9 mouse cellular contexts compared by ENCODE assay signal in genomic region chr2:181568272-181569008, GRCm38 (mm10). TPM values are rescaled to one million over a fixed set of nuclear protein-coding genes. Genes with fewer than 3 reads are reported as not detected.
DNase-seq lines count a peak whose midpoint lies in the region; ATAC-seq and TF ChIP-seq lines count a peak whose summit lies in the region.
"Had no signal": no experiment of that assay in that cellular context is flagged by ENCODE, and none has a peak within 500 bp of the region (broad histone marks: within the 10 kb centered on the region; RNA-seq: fewer than 3 reads in every experiment).

No protein-coding gene starts in this region.

- H3K4me3 ChIP-seq in lung, embryonic 14.5 days (ENCODE audit: low read depth, low read length), result no peak overlapping the region
- H3K4me3 ChIP-seq: embryonic facial prominence, embryonic 15.5 days had no signal

- peak; percentile 67 for TF ChIP-seq CTCF in lung, embryonic 14.5 days (IDR thresholded peaks at IDR 0.05; ENCODE audit: low read depth)

- peaks cover 10% of the 10 kb centered on the region; the same call in 1 of the 2 replicates for H3K36me3 ChIP-seq in lung, embryonic 14.5 days (ENCODE audit: insufficient read depth)

- 68% methylated on average over 7 of the region's 7 CpGs for WGBS in lung, embryonic 14.5 days

- H3K9me3 ChIP-seq in lung, embryonic 14.5 days (ENCODE audit: low read depth, low read length), result no peaks in the 10 kb centered on the region
- H3K9me3 ChIP-seq: embryonic facial prominence, embryonic 15.5 days had no signal

- no peak overlapping the region for H3K4me2 ChIP-seq in lung, embryonic 14.5 days
- H3K4me2 ChIP-seq: embryonic facial prominence, embryonic 15.5 days had no signal

- ATAC-seq in CD4-positive, CD25-positive, alpha-beta regulatory T cell, adult 4 months, result peak; percentile 77
- 0 out of 2 replicates have a peak, but pooled peaks have one; percentile 17 for ATAC-seq in lung, embryonic 14.5 days (ENCODE audit: insufficient read depth)

- H3K27ac ChIP-seq in lung, embryonic 14.5 days (ENCODE audit: low read depth), result no peak overlapping the region
- H3K27ac ChIP-seq: embryonic facial prominence, embryonic 15.5 days had no signal

- no peak overlapping the region for H3K9ac ChIP-seq in lung, embryonic 14.5 days
- H3K9ac ChIP-seq: embryonic facial prominence, embryonic 15.5 days had no signal

- H3K27me3 ChIP-seq in lung, embryonic 14.5 days (ENCODE audit: insufficient read depth, low read length), result no peaks in the 10 kb centered on the region
- H3K27me3 ChIP-seq: embryonic facial prominence, embryonic 15.5 days had no signal

- DNase-seq in heart, adult 18-20 months, result peak; percentile 45 to 81
- no peak for DNase-seq in heart, adult 9 months (ENCODE audit: low spot score in 2 of 2)
- peak; percentile 46 for DNase-seq in brain, adult 2 months (ENCODE audit: low read depth, low spot score)
- DNase-seq in heart, postnatal 4 days, result peak; percentile 74
- DNase-seq in lung, embryonic 14.5 days, result peak; percentile 74
- DNase-seq in thymus, postnatal 4 days, result peak; percentile 80
- DNase-seq in urinary bladder, postnatal 10 days (ENCODE audit: low spot score), result no peak

- no peaks in the 10 kb centered on the region for H3K4me1 ChIP-seq in lung, embryonic 14.5 days (ENCODE audit: insufficient read depth)
- H3K4me1 ChIP-seq: embryonic facial prominence, embryonic 15.5 days had no signal

RNA-seq across cellular contexts. Expression of gene Uckl1, which starts 16.3 kb away (rescaled TPM):
- total RNA-seq in heart, adult 18-20 months (2021), result 10 to 100 TPM; 32.5 to 34.1 TPM
- 100 to 1,000 TPM; 178 to 280 TPM for polyA plus RNA-seq in CD4-positive, CD25-positive, alpha-beta regulatory T cell, adult 4 months (2017; shearing (Covaris generic))
- 10 to 100 TPM; 50.2 to 54.5 TPM for total RNA-seq in heart, postnatal 4 days (2021)
- polyA plus RNA-seq in lung, embryonic 14.5 days (2014; fragmentation: Nextera tagmentation; extraction: Ambion mirVana), result 36.9 and 38.3 TPM in 2 replicates

RNA-seq across cellular contexts. Expression of gene Prpf6, which starts 23.2 kb away (rescaled TPM):
- total RNA-seq in heart, adult 18-20 months (2021), result 10 to 100 TPM; 35.9 to 37.7 TPM
- polyA plus RNA-seq in CD4-positive, CD25-positive, alpha-beta regulatory T cell, adult 4 months (2017; shearing (Covaris generic)), result 100 to 1,000 TPM in 1 of 2 experiments, 10 to 100 TPM in 1; 86.8 to 115 TPM
- total RNA-seq in heart, postnatal 4 days (2021), result 10 to 100 TPM; 35.1 to 36.1 TPM
- polyA plus RNA-seq in lung, embryonic 14.5 days (2014; fragmentation: Nextera tagmentation; extraction: Ambion mirVana), result 58.8 and 59.6 TPM in 2 replicates

RNA-seq across cellular contexts. Expression of gene Zfp512b, which starts 24.2 kb away (rescaled TPM):
- total RNA-seq in heart, adult 18-20 months (2021), result 10 to 100 TPM in 1 of 2 experiments, 1 to 10 TPM in 1; 9.7 to 10.8 TPM
- 10 to 100 TPM; 19.0 to 45.0 TPM for polyA plus RNA-seq in CD4-positive, CD25-positive, alpha-beta regulatory T cell, adult 4 months (2017; shearing (Covaris generic))
- total RNA-seq in heart, postnatal 4 days (2021), result 10 to 100 TPM; 41.8 to 45.5 TPM
- polyA plus RNA-seq in lung, embryonic 14.5 days (2014; fragmentation: Nextera tagmentation; extraction: Ambion mirVana), result 52.5 and 58.6 TPM in 2 replicates

RNA-seq across cellular contexts. Expression of gene Samd10, which starts 30.6 kb away (rescaled TPM):
- 1 to 10 TPM; 1.6 to 2.3 TPM for total RNA-seq in heart, adult 18-20 months (2021)
- 1 to 10 TPM; 5.9 to 7.1 TPM for polyA plus RNA-seq in CD4-positive, CD25-positive, alpha-beta regulatory T cell, adult 4 months (2017; shearing (Covaris generic))
- total RNA-seq in heart, postnatal 4 days (2021), result 1 to 10 TPM; 4.8 to 4.9 TPM
- polyA plus RNA-seq in lung, embryonic 14.5 days (2014; fragmentation: Nextera tagmentation; extraction: Ambion mirVana), result 23.2 and 27.8 TPM in 2 replicates

RNA-seq across cellular contexts. Expression of gene Dnajc5, which starts 48.2 kb away (rescaled TPM):
- total RNA-seq in heart, adult 18-20 months (2021), result 10 to 100 TPM; 59.0 to 64.0 TPM
- polyA plus RNA-seq in CD4-positive, CD25-positive, alpha-beta regulatory T cell, adult 4 months (2017; shearing (Covaris generic)), result 10 to 100 TPM; 39.4 to 46.7 TPM
- total RNA-seq in heart, postnatal 4 days (2021), result 100 to 1,000 TPM; 111 to 119 TPM
- polyA plus RNA-seq in lung, embryonic 14.5 days (2014; fragmentation: Nextera tagmentation; extraction: Ambion mirVana), result 79.4 and 81.3 TPM in 2 replicates

Comparison
In these comparisons a context has a peak if more than half of its experiments do, and no peak if none do; other contexts are left out.
1. DNase-seq: peak in heart, adult 18-20 months (2 of 2), brain, adult 2 months (single experiment), heart, postnatal 4 days (single experiment), lung, embryonic 14.5 days (single experiment) and thymus, postnatal 4 days (single experiment); none in heart, adult 9 months (0 of 2) and urinary bladder, postnatal 10 days (single experiment).